Mouse (Mus musculus) spleen, adult 2 months (tissue): ENCODE measurements around the gene Zscan20. TPM values are rescaled to one million over a fixed set of nuclear protein-coding genes. Genes with fewer than 3 reads are reported as not detected.

Experiments
- DNase-seq, 2 experiments: peaks; one replicate each; pipeline versions ENCODE4 v3.0.0 to v3.0.0-alpha.2; 2012 to 2021; ENCODE audit warnings: low spot score in 2 of 2, low read depth in 1 of 2
- H3K27ac ChIP-seq: fragments of 200-500 bp; 2 replicates; pipeline ENCODE4 v1.5.1; 2012; ENCODE audit warnings: low read length, inconsistent platforms; ENCODE audit not compliant: insufficient read depth
- H3K27me3 ChIP-seq: fragments of 200-500 bp; 2 replicates; pipeline ENCODE4 v1.6.1; 2012; ENCODE audit warnings: mild to moderate bottlenecking, moderate library complexity, low read length, inconsistent platforms; ENCODE audit not compliant: control insufficient read depth, insufficient read depth
- H3K36me3 ChIP-seq: fragments of 200-500 bp; 2 replicates; pipeline ENCODE4 v1.6.1; 2012; ENCODE audit warnings: mild to moderate bottlenecking, low read length, inconsistent platforms; ENCODE audit not compliant: control insufficient read depth, insufficient read depth
- H3K4me1 ChIP-seq: fragments of 200-500 bp; 2 replicates; pipeline ENCODE4 v1.6.1; 2011; ENCODE audit warnings: inconsistent platforms; ENCODE audit not compliant: control insufficient read depth, insufficient read depth, insufficient read length
- H3K4me3 ChIP-seq: fragments of 200-500 bp; 2 replicates; pipeline ENCODE4 v1.5.1; 2011; ENCODE audit warnings: mild to moderate bottlenecking, inconsistent platforms; ENCODE audit not compliant: insufficient read depth, insufficient read length; ENCODE audit errors: extremely low read depth
- CTCF ChIP-seq: fragments of 200-500 bp; IDR thresholded peaks from 2 replicates; pipeline ENCODE4 v1.5.1; 2011; ENCODE audit warnings: mild to moderate bottlenecking, inconsistent platforms; ENCODE audit not compliant: insufficient read depth, insufficient read length, insufficient replicate concordance; ENCODE audit errors: extremely low read depth
- POLR2A ChIP-seq: fragments of 200-500 bp; IDR thresholded peaks from 2 replicates; pipeline ENCODE4 v1.6.1; 2011; ENCODE audit warnings: low read depth, low read length, inconsistent platforms
- WGBS: fragments of 180-500 bp; shearing (Covaris S2); methylation state at CpG from one replicate; pipeline ENCODE4 v1.1.7; 2018; 5-methylcytosine and 5-hydroxymethylcytosine counted together
- polyA plus RNA-seq: library from polyadenylated mRNA; depleted of rRNA; stranded (reverse); fragments of >200 nt; gene quantifications from 2 replicates; pipeline ENCODE4 v1.2.3, GENCODE M21; 2012

Zscan20 gene
- polyA plus RNA-seq, 1 experiment = 4.6 TPM

GRCm38 (mm10) chr4:128635451-128635850 is 25.6 kb upstream of the Zscan20 start:
- H3K4me1 ChIP-seq = no peaks in the 10 kb centered on the region
- H3K4me3 ChIP-seq = no peak overlapping the region
- TF ChIP-seq POLR2A = no peak
- no peak for TF ChIP-seq CTCF
- no peaks in the 10 kb centered on the region for H3K36me3 ChIP-seq
- H3K27ac ChIP-seq = no peak overlapping the region
- no peak for DNase-seq
- no peaks in the 10 kb centered on the region for H3K27me3 ChIP-seq
- WGBS = 66% methylated on average over 7 of the region's 7 CpGs

DNA sequence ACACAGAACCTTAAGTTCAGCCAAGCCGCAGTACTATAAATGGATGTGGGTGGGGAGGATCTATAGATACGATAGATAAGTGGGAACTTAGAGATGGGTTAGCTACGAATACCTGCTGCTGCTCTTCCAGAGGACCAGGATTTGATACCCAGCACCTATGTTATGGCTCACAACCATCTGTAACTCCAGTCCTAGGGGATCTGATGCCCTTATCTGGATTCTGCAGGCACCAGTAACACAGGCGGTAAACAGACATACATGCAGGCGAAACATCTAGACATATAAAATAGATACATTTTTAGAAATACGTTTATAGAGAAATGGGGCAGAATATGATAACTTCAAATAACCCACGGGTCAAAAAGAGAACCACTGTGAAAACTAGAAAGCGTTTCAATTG is 11.2 kb upstream of the Zscan20 start:
- H3K27ac ChIP-seq = no peak overlapping the region
- H3K36me3 ChIP-seq = no peaks in the 10 kb centered on the region
- peaks cover 20% of the 10 kb centered on the region; the same call in 1 of the 2 replicates for H3K4me1 ChIP-seq
- no peak overlapping the region for H3K4me3 ChIP-seq
- WGBS = 78% methylated on average over 8 of the region's 8 CpGs
- H3K27me3 ChIP-seq = no peaks in the 10 kb centered on the region
- no peak for DNase-seq
- TF ChIP-seq CTCF = no peak
- no peak for TF ChIP-seq POLR2A

DNA sequence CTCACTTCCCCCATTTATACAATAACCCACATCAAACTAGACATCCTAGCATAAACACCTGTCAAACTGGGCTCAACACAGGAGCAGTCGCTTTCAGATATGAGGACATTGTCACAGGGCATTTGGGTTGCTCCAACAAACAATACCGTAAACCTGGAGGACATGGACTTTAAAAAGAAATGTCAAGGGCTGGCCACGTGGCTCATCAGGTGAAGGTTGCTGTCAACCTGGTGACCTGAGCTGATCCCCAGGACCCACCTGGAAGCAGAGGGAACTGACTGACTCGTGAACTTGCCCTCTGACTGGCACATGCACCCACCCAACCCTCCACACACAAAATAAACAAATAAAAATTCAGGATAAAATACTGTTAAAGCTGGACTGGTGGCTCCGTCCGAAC is 10.7 kb upstream of the Zscan20 start:
- Histone ChIP-seq H3K36me3 (no peaks in the 10 kb centered on the region), H3K27me3 (no peaks in the 10 kb centered on the region), H3K27ac (no peak overlapping the region), H3K4me1 (peaks cover 26% of the 10 kb centered on the region), H3K4me3 (no peak overlapping the region)
- DNase-seq = no peak
- TF ChIP-seq CTCF (no peak), POLR2A (no peak)
- 85% methylated on average over 6 of the region's 6 CpGs for WGBS

DNA sequence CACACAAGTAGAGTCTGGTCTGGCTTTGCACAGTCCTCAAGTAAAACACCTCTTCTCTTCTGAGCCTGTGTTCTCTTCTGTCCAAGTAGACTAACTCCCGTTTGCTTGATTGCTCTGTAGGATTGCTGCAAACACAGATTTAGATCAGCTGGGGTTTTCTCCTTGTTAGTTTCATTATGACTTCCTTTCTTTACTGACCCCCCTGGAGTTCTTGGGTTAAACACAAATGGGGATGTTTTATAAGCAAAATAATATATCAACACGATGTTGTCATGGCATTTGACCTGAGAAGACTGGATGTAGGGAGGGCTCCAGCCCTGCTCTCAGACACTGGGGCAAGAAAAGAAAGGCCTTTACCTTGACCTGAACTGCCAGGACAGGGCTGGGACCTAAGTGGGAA is 9.1 kb upstream of the Zscan20 start:
- peaks cover 31% of the 10 kb centered on the region for H3K4me1 ChIP-seq
- no peak for TF ChIP-seq POLR2A
- TF ChIP-seq CTCF = no peak
- DNase-seq = no peak

GRCm38 (mm10) chr4:128618246-128618911 is 8.5 kb upstream of the Zscan20 start, which contains the start of gene Tlr12:
TSS of gene Tlr12 (minus strand) at chr4:128618619.
- peaks cover 31% of the 10 kb centered on the region for H3K4me1 ChIP-seq
- H3K4me3 ChIP-seq = peak within 1 kb of the TSS; percentile 49
- H3K27ac ChIP-seq = peak within 1 kb of the TSS; percentile 38
- H3K36me3 ChIP-seq = no peaks in the 10 kb centered on the region
- no peak for TF ChIP-seq POLR2A
- TF ChIP-seq CTCF = no peak
- peak in 1 of 2 experiments; percentile 33 for DNase-seq
- H3K27me3 ChIP-seq = no peaks in the 10 kb centered on the region
- WGBS = 27% methylated on average over 15 of the region's 15 CpGs

More for the DNA sequence above, 9.1 kb upstream of the Zscan20 start:
- no peak overlapping the region for H3K4me3 ChIP-seq
- H3K27ac ChIP-seq = peak overlapping the region; percentile 38; the same call in 1 of the 2 replicates
- WGBS = 13% methylated on average over 2 of the region's 2 CpGs
- H3K27me3 ChIP-seq = no peaks in the 10 kb centered on the region
- no peaks in the 10 kb centered on the region for H3K36me3 ChIP-seq

- TF ChIP-seq CTCF (no peak), POLR2A (no peak)
- Histone ChIP-seq H3K27ac (0 out of 2 replicates have a peak overlapping the region, but pooled peaks have one; percentile 38), H3K4me1 (peaks cover 31% of the 10 kb centered on the region), H3K36me3 (no peaks in the 10 kb centered on the region), H3K4me3 (peak overlapping the region; percentile 49), H3K27me3 (no peaks in the 10 kb centered on the region)
- DNase-seq = no peak
- WGBS = 24% methylated on average over 17 of the region's 17 CpGs
Measured at GRCm38 (mm10) chr4:128617363-128618120, 7.6 kb upstream of the Zscan20 start.

DNA sequence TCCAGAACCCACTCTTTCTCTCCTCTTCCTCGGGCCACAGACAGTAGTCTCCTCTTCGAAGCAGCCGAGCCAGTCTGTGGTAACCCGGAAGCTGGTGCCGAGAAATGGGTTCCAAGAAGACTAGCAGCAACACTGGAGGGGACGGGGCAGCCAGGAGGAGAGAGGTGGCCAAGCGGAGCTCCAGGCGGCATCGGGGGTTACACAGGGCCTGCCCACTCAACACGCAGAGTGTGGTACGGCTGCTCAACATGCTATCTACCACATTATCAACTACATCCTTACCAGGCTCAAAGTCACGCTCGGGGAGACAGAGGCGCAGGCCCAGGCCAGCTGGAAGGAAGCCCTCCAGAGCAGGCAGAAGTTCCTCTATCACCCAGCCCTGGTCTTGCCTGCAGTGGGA is 5.9 kb upstream of the Zscan20 start:
- 22% methylated on average over 14 of the region's 14 CpGs for WGBS
- peak overlapping the region; percentile 56 for H3K27ac ChIP-seq

More for the DNA sequence above, 5.9 kb upstream of the Zscan20 start:
- peaks cover 31% of the 10 kb centered on the region for H3K4me1 ChIP-seq
- no peak for DNase-seq
- no peak for TF ChIP-seq CTCF
- TF ChIP-seq POLR2A = no peak
- no peaks in the 10 kb centered on the region for H3K36me3 ChIP-seq
- H3K4me3 ChIP-seq = peak overlapping the region; percentile 43; the same call in 1 of the 2 replicates
- no peaks in the 10 kb centered on the region for H3K27me3 ChIP-seq
